ENCODE assay signal across 15 mouse cellular contexts in genomic region chr16:13669282-13669681, GRCm38 (mm10).
"Had no signal": no experiment of that assay in that cellular context is flagged by ENCODE, and none has a peak within 500 bp of the region (broad histone marks: within the 10 kb centered on the region; RNA-seq: fewer than 3 reads in every experiment).

No protein-coding gene starts in this region.

- H3K27me3 ChIP-seq: kidney, embryonic 15.5 days; liver, embryonic 15.5 days; midbrain, embryonic 12.5 days; midbrain, embryonic 15.5 days had no signal

- DNase-seq: kidney, adult 11 months; kidney, adult 8-10 months; kidney, postnatal 10 days; kidney, postnatal 36 days; layer of hippocampus, postnatal 36 days; lung, adult 2 months; lung, postnatal 14 days; lung, postnatal 4 days; thymus, adult 18-20 months; thymus, postnatal 36 days had no signal

- H3K27ac ChIP-seq: kidney, embryonic 15.5 days; left cerebral cortex, adult 2 months; midbrain, embryonic 12.5 days; midbrain, embryonic 15.5 days had no signal

- H3K4me3 ChIP-seq: kidney, embryonic 15.5 days; left cerebral cortex, adult 2 months; liver, embryonic 15.5 days; midbrain, embryonic 12.5 days; midbrain, embryonic 15.5 days had no signal

- H3K4me2 ChIP-seq: kidney, embryonic 15.5 days; midbrain, embryonic 12.5 days; midbrain, embryonic 15.5 days had no signal

- H3K9me3 ChIP-seq: kidney, embryonic 15.5 days; liver, embryonic 15.5 days; midbrain, embryonic 12.5 days; midbrain, embryonic 15.5 days had no signal

- ATAC-seq: midbrain, embryonic 15.5 days had no signal

- H3K9ac ChIP-seq: kidney, embryonic 15.5 days; liver, embryonic 15.5 days; midbrain, embryonic 12.5 days; midbrain, embryonic 15.5 days had no signal
